Mouse (Mus musculus): ENCODE results near the gene Adam34. TPM values are rescaled to one million over a fixed set of nuclear protein-coding genes. Genes with fewer than 3 reads are reported as not detected.
"Not testable (repeated sequence)": the region's sequence is repeated elsewhere in the genome, so short reads cannot be mapped to it uniquely, and the experiment has no call there.

Adam34 gene
- not detected in 2 replicates for polyA plus RNA-seq (2012; rRNA removed)

DNA sequence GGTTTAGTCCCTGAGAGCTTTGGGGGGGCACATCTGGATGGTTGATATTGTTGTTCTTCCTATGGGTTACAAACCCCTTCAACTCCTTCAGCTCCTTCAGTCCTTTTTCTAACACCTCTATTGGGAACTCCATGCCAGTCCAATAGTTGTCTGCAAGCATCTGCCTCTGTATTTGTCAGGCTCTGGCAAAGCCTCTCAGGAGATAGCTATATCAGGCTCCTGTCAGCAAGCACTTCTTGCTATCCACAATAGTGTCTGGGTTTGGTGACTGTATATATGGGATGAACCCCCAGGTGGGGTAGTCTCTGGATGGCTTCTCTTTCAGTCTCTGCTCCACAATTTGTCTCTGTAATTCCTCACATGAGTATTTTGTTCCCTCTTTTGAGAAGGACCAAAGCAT is at the start of gene Adam34:
TSS of gene Adam34 (minus strand) at position 101 of the 400 bp plus-strand sequence.
- Histone ChIP-seq H3K4me1 (ENCODE audit: control insufficient read depth, insufficient read depth, low read length) (no peaks in the 10 kb centered on the region), H3K4me3 (replicated peaks; ENCODE audit: insufficient read depth, low read depth, low read length) (no peak within 1 kb of the TSS), H3K27ac (ENCODE audit: insufficient read depth, low read length) (no peak within 1 kb of the TSS), H3K27me3 (ENCODE audit: control insufficient read depth, insufficient read depth, low read length) (no peaks in the 10 kb centered on the region)
- DNase-seq, result no peak
- TF ChIP-seq POLR2A (IDR thresholded peaks at IDR 0.05; ENCODE audit: borderline replicate concordance, insufficient read depth, low read length) (no peak), CTCF (IDR thresholded peaks at IDR 0.05; ENCODE audit: borderline replicate concordance, insufficient read depth, low read depth, low read length) (no peak)

DNA sequence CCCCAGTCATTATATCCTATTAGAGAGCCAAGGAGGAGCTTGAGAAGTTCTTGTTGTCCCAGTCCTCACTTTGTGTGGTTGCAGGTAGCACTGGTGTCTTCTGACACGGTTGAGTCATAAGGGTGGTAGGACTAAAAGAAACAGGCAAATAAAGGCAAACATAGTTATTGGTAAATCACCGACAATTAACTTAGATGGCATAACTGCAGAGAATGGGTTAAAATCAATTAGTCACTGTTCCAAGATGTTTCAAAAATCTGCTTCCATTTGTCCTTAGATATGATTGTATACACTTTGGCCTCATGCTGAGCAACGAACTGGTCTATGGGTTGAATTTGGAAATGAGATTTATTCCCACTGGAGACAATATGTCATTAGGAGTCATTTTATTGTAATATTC is 82.7 kb downstream of the Adam34 start, which contains the start of gene Gm5346:
TSS of gene Gm5346 (minus strand) at position 101 of the 400 bp plus-strand sequence.
- 76% methylated on average over 3 of the region's 3 CpGs for WGBS
- Histone ChIP-seq H3K27me3 (ENCODE audit: control insufficient read depth, insufficient read depth, low read length) (no peaks in the 10 kb centered on the region), H3K4me1 (ENCODE audit: control insufficient read depth, insufficient read depth, low read length) (no peaks in the 10 kb centered on the region), H3K27ac (ENCODE audit: insufficient read depth, low read length) (no peak within 1 kb of the TSS), H3K4me3 (replicated peaks; ENCODE audit: insufficient read depth, low read depth, low read length) (no peak within 1 kb of the TSS)
- TF ChIP-seq CTCF (IDR thresholded peaks at IDR 0.05; ENCODE audit: borderline replicate concordance, insufficient read depth, low read depth, low read length), result no peak
- DNase-seq, result no peak

DNA sequence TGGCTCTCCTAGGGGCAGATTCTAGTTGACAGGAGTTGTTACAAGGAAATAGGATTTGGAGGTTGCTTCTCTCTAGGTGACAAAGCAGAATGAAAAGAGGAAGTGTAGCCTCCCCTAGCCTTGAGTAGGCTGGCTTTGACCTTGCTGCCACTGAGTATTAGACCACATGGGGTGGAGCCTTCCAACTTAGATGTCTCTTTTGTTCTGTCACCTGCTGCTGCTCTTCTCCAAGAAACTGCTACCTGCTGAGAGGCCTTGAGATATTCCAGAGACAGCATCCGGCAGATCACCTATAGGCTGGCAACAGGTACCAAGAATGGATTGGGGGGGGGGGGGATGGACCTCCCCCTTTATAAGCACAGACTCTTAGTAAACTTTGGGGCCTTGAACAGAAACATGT is 93.8 kb downstream of the Adam34 start:
- H3K4me3 ChIP-seq (replicated peaks; ENCODE audit: insufficient read depth, low read depth, low read length), result no peak overlapping the region
- H3K27ac ChIP-seq (ENCODE audit: insufficient read depth, low read length), result no peak overlapping the region
- H3K27me3 ChIP-seq (ENCODE audit: control insufficient read depth, insufficient read depth, low read length), result no peaks in the 10 kb centered on the region
- TF ChIP-seq POLR2A (IDR thresholded peaks at IDR 0.05; ENCODE audit: borderline replicate concordance, insufficient read depth, low read length), result no peak
- no peak for TF ChIP-seq CTCF (IDR thresholded peaks at IDR 0.05; ENCODE audit: borderline replicate concordance, insufficient read depth, low read depth, low read length)
- no peak for DNase-seq
- H3K4me1 ChIP-seq (ENCODE audit: control insufficient read depth, insufficient read depth, low read length), result no peaks in the 10 kb centered on the region
- WGBS, result 85% methylated on average over 1 of the region's 1 CpGs

DNA sequence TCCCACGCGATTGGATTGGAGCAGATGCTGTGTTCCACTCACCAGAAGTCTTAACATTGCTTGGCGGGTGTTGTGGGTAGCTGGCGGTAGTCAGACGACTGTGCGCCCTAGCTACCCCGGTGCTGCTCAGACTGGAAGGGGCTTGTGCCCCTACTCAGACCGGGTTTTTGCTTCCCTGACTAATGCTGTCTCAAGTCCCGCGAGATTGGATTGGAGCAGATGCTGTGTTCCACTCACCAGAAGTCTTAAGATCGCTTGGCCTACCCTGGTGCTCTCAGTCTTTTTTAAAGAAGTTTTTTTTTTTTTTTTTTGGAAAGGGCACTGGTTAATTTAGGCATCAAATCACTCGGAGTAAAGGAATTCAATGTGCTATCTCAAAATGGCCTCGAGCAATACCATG is 106.2 kb downstream of the Adam34 start:
- H3K27ac ChIP-seq (ENCODE audit: insufficient read depth, low read length); H3K27me3 ChIP-seq (ENCODE audit: control insufficient read depth, insufficient read depth, low read length); DNase-seq; H3K4me3 ChIP-seq (replicated peaks; ENCODE audit: insufficient read depth, low read depth, low read length); H3K4me1 ChIP-seq (ENCODE audit: control insufficient read depth, insufficient read depth, low read length): not testable (repeated sequence)
- 81% methylated on average over 13 of the region's 13 CpGs for WGBS

DNA sequence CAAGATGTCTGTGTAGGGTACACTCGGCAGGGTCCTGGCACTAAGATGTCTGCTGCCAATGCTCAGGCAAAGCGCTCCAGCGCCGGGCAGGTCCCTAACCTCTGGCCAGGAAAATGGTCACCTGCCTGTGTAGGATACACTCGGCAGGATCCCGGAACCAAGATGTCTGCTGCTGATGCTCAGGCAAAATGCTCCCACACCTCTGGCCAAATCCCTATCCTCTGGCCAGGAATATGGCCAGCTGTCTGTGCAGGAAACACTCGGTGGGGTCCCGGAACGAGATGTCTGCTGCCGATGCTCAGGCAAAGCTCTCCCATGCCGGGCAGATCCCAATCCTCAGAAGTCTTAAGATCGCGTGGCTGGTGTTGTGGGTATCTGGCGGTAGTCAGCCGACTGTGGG is 106.7 kb downstream of the Adam34 start:
- WGBS, result 93% methylated on average over 15 of the region's 15 CpGs

More for the DNA sequence above, 106.7 kb downstream of the Adam34 start:
- not testable (repeated sequence) for H3K27ac ChIP-seq (ENCODE audit: insufficient read depth, low read length); H3K27me3 ChIP-seq (ENCODE audit: control insufficient read depth, insufficient read depth, low read length); DNase-seq; H3K4me1 ChIP-seq (ENCODE audit: control insufficient read depth, insufficient read depth, low read length); H3K4me3 ChIP-seq (replicated peaks; ENCODE audit: insufficient read depth, low read depth, low read length)

Other genes with a start within 250 kb of the Adam34 start
- gene Adam26b, start 181.9 kb downstream of the Adam34 start, polyA plus RNA-seq (2012; rRNA removed), result not detected in 2 replicates
- gene Adam26a, start 133.3 kb downstream of the Adam34 start, polyA plus RNA-seq (2012; rRNA removed), result not detected in 2 replicates
- gene Gm5346, start 82.8 kb downstream of the Adam34 start, polyA plus RNA-seq (2012; rRNA removed), result not detected in 2 replicates

All from cerebellum, adult 2 months (tissue).